Mouse (Mus musculus): ENCODE data around the gene Ocrl.

The Ocrl gene

GRCm38 (mm10) chrX:47985000-47985619 lies 72.9 kb downstream of the Ocrl start:
- DNase-seq = peak; percentile 40

GRCm38 (mm10) chrX:47988024-47988423 lies 75.8 kb downstream of the Ocrl start:
- no peak for DNase-seq

- DNase-seq = peak; percentile 25
Measured at GRCm38 (mm10) chrX:47992606-47993005, 80.4 kb downstream of the Ocrl start.

- DNase-seq = no peak
Measured at GRCm38 (mm10) chrX:47998412-47998811, 86.2 kb downstream of the Ocrl start.

GRCm38 (mm10) chrX:48001151-48001550 lies 89.0 kb downstream of the Ocrl start:
- DNase-seq = no peak

GRCm38 (mm10) chrX:48004786-48005185 lies 92.6 kb downstream of the Ocrl start:
- no peak for DNase-seq

- no peak for DNase-seq
Measured at GRCm38 (mm10) chrX:48006062-48006461, 93.9 kb downstream of the Ocrl start.

- DNase-seq = no peak
Measured at GRCm38 (mm10) chrX:48011656-48012055, 99.5 kb downstream of the Ocrl start.

Data from layer of hippocampus, adult 9-11 months (tissue).